Mouse (Mus musculus): ENCODE data around the gene Dchs1. TPM values are rescaled to one million over a fixed set of nuclear protein-coding genes. Genes with fewer than 3 reads are reported as not detected.
A peak's percentile ranks its signal among the peaks of the same experiment; 100 is the strongest.

Dchs1 gene
- total and polyA plus RNA-seq, 3 experiments = 0.08 to 0.11 TPM; not detected in 1

DNA sequence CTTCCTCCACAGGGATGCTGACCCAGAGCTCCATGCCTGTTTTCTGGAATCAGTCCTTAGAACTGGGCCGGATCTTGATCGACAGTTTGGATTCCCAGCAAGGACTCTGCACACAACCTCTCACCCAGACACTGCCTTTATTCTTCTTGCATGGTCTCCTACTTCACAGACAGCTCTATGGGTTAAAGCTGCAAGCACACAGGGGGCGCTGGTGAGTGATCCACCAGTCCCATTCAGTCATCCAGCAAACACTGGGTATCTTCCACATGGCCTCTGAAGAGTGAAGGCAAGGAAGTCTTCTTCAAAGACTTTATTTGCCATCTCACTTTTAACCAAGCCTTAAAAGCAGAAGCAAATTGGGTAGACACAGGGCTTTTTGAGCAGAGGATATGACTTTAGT is 72.1 kb downstream of the Dchs1 start:
- Histone ChIP-seq H3K9me3 (replicated peaks; ENCODE audit: insufficient read depth, low read length) (no peaks in the 10 kb centered on the region), H3K27ac (ENCODE audit: control insufficient read depth, low read depth, low read length) (no peak overlapping the region), H3K36me3 (ENCODE audit: control insufficient read depth in 1 of 2, insufficient read depth in 2 of 2, low read length in 2 of 2) (no peaks in the 10 kb centered on the region), H3K4me3 (ENCODE audit: control insufficient read depth in 1 of 2, insufficient read depth in 1 of 2, low read depth in 2 of 2, low read length in 2 of 2) (no peak overlapping the region), H3K4me1 (ENCODE audit: control insufficient read depth in 1 of 2, insufficient read depth in 2 of 2, low read length in 2 of 2) (no peaks in the 10 kb centered on the region), H3K9ac (ENCODE audit: control insufficient read depth, low read depth, low read length, poor library complexity, severe bottlenecking) (no peak overlapping the region), H3K79me2 (ENCODE audit: control insufficient read depth, insufficient read depth, low read length, poor library complexity) (no peaks in the 10 kb centered on the region), H3K27me3 (ENCODE audit: control insufficient read depth in 1 of 2, insufficient read depth in 2 of 2, low read length in 2 of 2) (no peaks in the 10 kb centered on the region)
- TF ChIP-seq CTCF (IDR thresholded peaks at IDR 0.05 in 2 of 3, conservative IDR thresholded peaks at IDR 0.05 in 1 of 3; ENCODE audit: control insufficient read depth in 1 of 3, insufficient read depth in 1 of 3, low read depth in 2 of 3, low read length in 3 of 3, poor library complexity in 1 of 3, severe bottlenecking in 1 of 3) = peak; percentile 41 to 55 (median 53)
- TF ChIP-seq ELF1 (IDR thresholded peaks at IDR 0.05; ENCODE audit: low read depth, low read length) = no peak
- no peak for TF ChIP-seq MAZ (IDR thresholded peaks at IDR 0.05; ENCODE audit: low read depth, low read length)
- no peak for TF ChIP-seq MAFK (IDR thresholded peaks at IDR 0.05; ENCODE audit: borderline replicate concordance, low read depth, low read length)
- no peak for TF ChIP-seq POLR2AphosphoS5 (IDR thresholded peaks at IDR 0.05; ENCODE audit: borderline replicate concordance, low read depth, low read length)
- DNase-seq (ENCODE audit: low read depth, low spot score) = peak; percentile 38

DNA sequence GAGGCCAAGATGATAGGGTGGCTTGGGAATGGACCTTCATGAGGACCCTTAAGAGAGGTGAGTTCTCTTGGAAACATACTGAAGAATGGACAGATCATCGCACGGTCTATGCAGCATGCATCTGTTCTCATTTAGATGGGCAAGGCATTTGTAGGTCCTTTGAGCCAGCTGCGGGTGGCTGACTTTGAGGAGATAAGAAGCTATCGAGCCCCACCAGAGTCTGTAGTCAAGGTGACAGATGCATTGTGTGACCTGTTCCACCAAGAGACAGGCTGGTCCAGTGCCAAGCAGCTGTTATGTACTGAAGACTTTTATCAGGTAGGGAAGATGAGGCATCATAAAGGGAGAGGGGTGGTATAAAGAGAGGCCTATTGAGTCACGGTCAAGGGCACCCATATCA is 78.7 kb downstream of the Dchs1 start:
- Histone ChIP-seq H3K9ac (ENCODE audit: control insufficient read depth, low read depth, low read length, poor library complexity, severe bottlenecking) (no peak overlapping the region), H3K9me3 (replicated peaks; ENCODE audit: insufficient read depth, low read length) (no peaks in the 10 kb centered on the region), H3K27me3 (ENCODE audit: control insufficient read depth in 1 of 2, insufficient read depth in 2 of 2, low read length in 2 of 2) (no peaks in the 10 kb centered on the region), H3K27ac (ENCODE audit: control insufficient read depth, low read depth, low read length) (no peak overlapping the region), H3K79me2 (ENCODE audit: control insufficient read depth, insufficient read depth, low read length, poor library complexity) (no peaks in the 10 kb centered on the region), H3K4me3 (ENCODE audit: control insufficient read depth in 1 of 2, insufficient read depth in 1 of 2, low read depth in 2 of 2, low read length in 2 of 2) (no peak overlapping the region), H3K36me3 (ENCODE audit: control insufficient read depth in 1 of 2, insufficient read depth in 2 of 2, low read length in 2 of 2) (peaks cover 0 to 3% of the 10 kb centered on the region in 2 experiments; a peak in 2 of 4 replicates), H3K4me1 (ENCODE audit: control insufficient read depth in 1 of 2, insufficient read depth in 2 of 2, low read length in 2 of 2) (peaks cover 0 to 13% of the 10 kb centered on the region in 2 experiments; a peak in 2 of 4 replicates)
- peak; percentile 80 for DNase-seq (ENCODE audit: low read depth, low spot score)
- TF ChIP-seq MYC (IDR thresholded peaks at IDR 0.05; ENCODE audit: low read depth, low read length) = no peak
- TF ChIP-seq ELF1 (IDR thresholded peaks at IDR 0.05; ENCODE audit: low read depth, low read length) = no peak
- no peak for TF ChIP-seq MEF2A (IDR thresholded peaks at IDR 0.05; ENCODE audit: extremely low read depth, insufficient replicate concordance, low read depth, low read length, poor library complexity, severe bottlenecking)
- TF ChIP-seq POLR2AphosphoS2 (IDR thresholded peaks at IDR 0.05; ENCODE audit: low read length) = no peak
- TF ChIP-seq MAX (IDR thresholded peaks at IDR 0.05; ENCODE audit: low read length) = no peak
- TF ChIP-seq CHD1 (IDR thresholded peaks at IDR 0.05; ENCODE audit: low read depth, low read length) = no peak
- peak; percentile 70 to 82 for TF ChIP-seq EP300 (IDR thresholded peaks at IDR 0.05; ENCODE audit: low read depth in 1 of 2, low read length in 2 of 2)
- 0 out of 2 replicates have a peak, but pooled peaks have one; percentile 8 for TF ChIP-seq USF1 (IDR thresholded peaks at IDR 0.05; ENCODE audit: low read depth, low read length)
- no peak for TF ChIP-seq RAD21 (IDR thresholded peaks at IDR 0.05; ENCODE audit: low read depth, low read length)
- no peak for TF ChIP-seq HCFC1 (IDR thresholded peaks at IDR 0.05; ENCODE audit: low read depth, low read length)
- TF ChIP-seq TCF12 (IDR thresholded peaks at IDR 0.05; ENCODE audit: low read depth, low read length) = peak; percentile 94
- peak; percentile 84 for TF ChIP-seq TAL1 (IDR thresholded peaks at IDR 0.05; ENCODE audit: low read length)
- TF ChIP-seq CTCF (IDR thresholded peaks at IDR 0.05 in 2 of 3, conservative IDR thresholded peaks at IDR 0.05 in 1 of 3; ENCODE audit: control insufficient read depth in 1 of 3, insufficient read depth in 1 of 3, low read depth in 2 of 3, low read length in 3 of 3, poor library complexity in 1 of 3, severe bottlenecking in 1 of 3) = no peak
- TF ChIP-seq POLR2A (IDR thresholded peaks at IDR 0.05; ENCODE audit: control insufficient read depth in 1 of 2, insufficient read depth in 1 of 2, low read depth in 1 of 2, low read length in 2 of 2, poor library complexity in 1 of 2) = no peak
- no peak for TF ChIP-seq ZC3H11A (IDR thresholded peaks at IDR 0.05; ENCODE audit: low read depth, low read length)
- no peak for TF ChIP-seq TBP (IDR thresholded peaks at IDR 0.05; ENCODE audit: low read depth, low read length)
- no peak for TF ChIP-seq JUND (IDR thresholded peaks at IDR 0.05; ENCODE audit: low read depth, low read length)
- TF ChIP-seq BHLHE40 (IDR thresholded peaks at IDR 0.05; ENCODE audit: borderline replicate concordance, low read depth, low read length) = no peak; the same call in 1 of the 2 replicates
- TF ChIP-seq SMC3 (IDR thresholded peaks at IDR 0.05; ENCODE audit: low read depth, low read length) = no peak
- TF ChIP-seq ZNF384 (IDR thresholded peaks at IDR 0.05; ENCODE audit: low read depth, low read length) = no peak
- TF ChIP-seq ZKSCAN1 (IDR thresholded peaks at IDR 0.05; ENCODE audit: low read depth, low read length) = no peak
- no peak for TF ChIP-seq KAT2A (conservative IDR thresholded peaks at IDR 0.05; ENCODE audit: low read depth, low read length)
- no peak for TF ChIP-seq MYB (IDR thresholded peaks at IDR 0.05; ENCODE audit: low read depth, low read length)
- no peak for TF ChIP-seq E2F4 (IDR thresholded peaks at IDR 0.05; ENCODE audit: borderline replicate concordance, low read depth, low read length)
- TF ChIP-seq SIN3A (IDR thresholded peaks at IDR 0.05; ENCODE audit: low read length) = peak; percentile 48
- no peak for TF ChIP-seq NRF1 (IDR thresholded peaks at IDR 0.05; ENCODE audit: insufficient read depth, low read depth, low read length, poor library complexity, severe bottlenecking)
- no peak for TF ChIP-seq USF2 (IDR thresholded peaks at IDR 0.05; ENCODE audit: borderline replicate concordance in 1 of 2, insufficient read depth in 1 of 2, low read depth in 1 of 2, low read length in 2 of 2)
- TF ChIP-seq UBTF (IDR thresholded peaks at IDR 0.05; ENCODE audit: borderline replicate concordance, insufficient read depth, low read depth, low read length) = no peak
